Mouse (Mus musculus): ENCODE data around the gene Trim7. TPM values are rescaled to one million over a fixed set of nuclear protein-coding genes. Genes with fewer than 3 reads are reported as not detected.
A peak's percentile ranks its signal among the peaks of the same experiment; 100 is the strongest.
"Not testable (repeated sequence)": the region's sequence is repeated elsewhere in the genome, so short reads cannot be mapped to it uniquely, and the experiment has no call there.

Trim7 gene
- polyA plus RNA-seq, 1 experiment: 14.4 TPM

DNA sequence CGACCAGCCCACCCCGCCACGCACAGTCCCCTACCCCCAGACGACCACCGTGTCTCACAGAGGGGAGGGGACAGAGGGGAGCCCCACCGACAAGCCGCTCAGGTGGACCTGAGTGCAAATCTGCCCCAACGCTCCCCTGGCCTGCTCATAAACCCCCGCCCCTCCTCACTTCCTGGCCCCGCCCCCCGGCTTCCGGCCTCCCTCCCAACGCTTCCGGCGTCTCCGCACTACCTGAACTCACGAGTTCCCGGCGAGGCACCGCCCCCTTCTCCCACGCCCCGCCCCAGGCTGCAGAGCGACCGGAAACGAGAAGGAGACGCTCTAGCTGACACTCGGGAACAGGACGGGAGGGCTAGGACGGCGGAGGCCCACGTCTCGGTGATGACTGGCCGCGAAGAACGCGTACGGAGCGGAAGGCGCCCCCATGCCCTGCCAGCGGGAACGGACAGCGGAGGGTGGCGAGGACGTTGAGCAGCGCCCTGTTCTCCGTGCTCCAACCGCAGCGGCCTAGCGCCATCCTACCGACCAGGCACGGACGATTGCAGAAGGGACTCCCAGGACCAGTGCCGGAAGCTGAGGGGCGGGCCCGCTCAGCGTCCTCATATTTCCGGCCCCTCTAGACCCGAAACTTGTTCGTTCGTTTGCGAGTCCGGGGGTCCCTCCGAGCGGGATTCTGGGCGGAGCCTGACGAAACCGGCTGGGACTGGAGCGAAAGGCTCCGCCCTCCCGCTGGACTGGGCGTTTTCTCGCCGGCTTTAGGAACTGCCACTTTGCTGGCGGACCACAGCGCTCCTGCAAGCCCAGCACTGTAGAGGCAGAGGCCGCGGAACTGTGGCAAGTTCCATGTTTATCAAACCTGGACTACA, 8.9 kb upstream of the Trim7 start, which contains the start of gene Trim41:
Trim41 (minus strand) TSS at position 554 of the 866 bp plus-strand sequence.
- Histone ChIP-seq H3K27ac (ENCODE audit: control insufficient read depth, insufficient read depth, low read depth, low read length, poor library complexity) (peak within 1 kb of the TSS; percentile 99), H3K4me1 (ENCODE audit: control insufficient read depth, insufficient read depth, low read length) (peaks cover 1% of the 10 kb centered on the region; the same call in 1 of the 2 replicates), H3K4me3 (replicated peaks; ENCODE audit: control insufficient read depth, low read depth, low read length) (peak within 1 kb of the TSS; percentile 99)
- under 1% methylated on average over 73 of the region's 77 CpGs for WGBS
- no peak; the same call in 1 of the 2 replicates for TF ChIP-seq CTCF (IDR thresholded peaks at IDR 0.05; ENCODE audit: control insufficient read depth, insufficient read depth, low read length)
- TF ChIP-seq POLR2A (IDR thresholded peaks at IDR 0.05; ENCODE audit: borderline replicate concordance, control insufficient read depth, low read depth, low read length): peak; percentile 84

DNA sequence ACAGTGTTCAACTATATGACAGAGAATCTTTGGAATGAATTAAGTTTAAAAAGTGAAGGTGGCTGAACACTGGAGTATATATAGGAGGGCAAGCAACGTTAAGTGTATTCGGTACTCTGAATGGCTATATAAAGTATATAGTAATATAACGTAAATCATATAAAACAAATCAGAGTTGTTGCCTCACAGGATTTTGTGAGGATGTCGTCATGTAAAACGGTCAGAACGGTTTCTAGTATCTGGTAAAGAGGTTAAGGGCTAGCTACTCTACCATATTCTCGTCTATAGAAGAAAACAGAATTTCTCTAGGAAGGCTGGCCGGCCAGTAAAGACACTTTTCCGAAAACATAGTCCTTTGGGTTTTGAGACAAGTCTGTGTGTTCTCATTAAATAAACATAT, 8.1 kb upstream of the Trim7 start:
- Histone ChIP-seq H3K4me1 (ENCODE audit: control insufficient read depth, insufficient read depth, low read length) (peaks cover 1% of the 10 kb centered on the region; the same call in 1 of the 2 replicates), H3K4me3 (replicated peaks; ENCODE audit: control insufficient read depth, low read depth, low read length) (peak overlapping the region; percentile 99), H3K27ac (ENCODE audit: control insufficient read depth, insufficient read depth, low read depth, low read length, poor library complexity) (peak overlapping the region; percentile 99; the same call in 1 of the 2 replicates)
- WGBS: 3% methylated on average over 9 of the region's 9 CpGs
- TF ChIP-seq POLR2A (IDR thresholded peaks at IDR 0.05; ENCODE audit: borderline replicate concordance, control insufficient read depth, low read depth, low read length) (no peak), CTCF (IDR thresholded peaks at IDR 0.05; ENCODE audit: control insufficient read depth, insufficient read depth, low read length) (no peak)

DNA sequence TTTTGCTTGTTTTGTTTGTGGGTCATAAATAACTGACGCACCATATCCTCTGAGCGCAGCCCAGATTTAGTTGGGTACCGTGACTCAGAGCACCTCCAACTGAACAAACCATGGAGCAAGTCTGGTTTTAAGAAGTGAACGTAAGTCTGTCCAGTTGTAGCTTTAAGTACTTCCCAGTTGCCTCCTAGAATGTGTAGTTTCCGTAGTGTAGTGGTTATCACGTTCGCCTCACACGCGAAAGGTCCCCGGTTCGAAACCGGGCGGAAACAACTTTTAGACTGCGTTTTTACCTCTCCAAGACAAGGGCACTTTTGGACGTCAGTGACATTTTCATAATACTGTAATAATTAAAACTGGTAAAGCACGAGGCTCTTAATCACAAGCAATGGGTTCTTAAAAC, 7.6 kb upstream of the Trim7 start:
- under 1% methylated on average over 16 of the region's 16 CpGs for WGBS
- Histone ChIP-seq H3K4me1 (ENCODE audit: control insufficient read depth, insufficient read depth, low read length) (peaks cover 1% of the 10 kb centered on the region; the same call in 1 of the 2 replicates), H3K27ac (ENCODE audit: control insufficient read depth, insufficient read depth, low read depth, low read length, poor library complexity) (no peak overlapping the region), H3K4me3 (replicated peaks; ENCODE audit: control insufficient read depth, low read depth, low read length) (peak overlapping the region; percentile 75)
- TF ChIP-seq POLR2A (IDR thresholded peaks at IDR 0.05; ENCODE audit: borderline replicate concordance, control insufficient read depth, low read depth, low read length) (no peak), CTCF (IDR thresholded peaks at IDR 0.05; ENCODE audit: control insufficient read depth, insufficient read depth, low read length) (no peak)

DNA sequence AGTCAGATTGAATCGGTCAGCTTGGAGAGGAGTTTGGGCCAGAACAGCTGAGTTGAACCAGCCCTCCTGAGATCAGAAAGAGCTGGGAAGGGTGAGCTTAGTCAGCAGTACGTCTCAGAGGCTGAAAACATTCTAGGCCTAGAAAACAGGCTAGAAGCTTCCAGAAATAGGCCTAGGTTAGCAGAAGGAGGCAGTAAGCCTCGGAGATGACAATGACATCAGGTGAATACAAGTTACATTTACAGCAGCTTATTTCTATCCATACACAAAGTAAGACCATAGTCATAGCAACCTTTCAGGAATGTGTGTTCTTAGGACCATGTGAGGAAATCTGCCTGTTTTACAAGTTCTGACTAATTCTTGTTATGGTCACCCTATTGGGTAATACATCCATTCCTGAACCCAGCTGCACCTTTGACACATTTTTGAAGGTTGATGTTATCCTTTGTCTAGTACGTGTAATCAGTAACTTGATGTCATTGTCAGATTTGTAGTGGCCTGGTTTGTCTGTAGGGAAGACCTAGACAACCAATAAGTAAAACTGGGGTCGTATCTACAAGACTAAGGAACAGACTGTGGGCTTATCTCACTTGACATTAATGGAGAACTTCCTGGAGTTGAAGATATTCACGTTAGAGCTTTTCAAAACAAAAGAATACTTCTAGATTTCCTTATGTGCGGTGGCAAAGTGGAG, 6.2 kb upstream of the Trim7 start:
- Histone ChIP-seq H3K4me1 (ENCODE audit: control insufficient read depth, insufficient read depth, low read length) (peaks cover 1% of the 10 kb centered on the region; the same call in 1 of the 2 replicates), H3K27ac (ENCODE audit: control insufficient read depth, insufficient read depth, low read depth, low read length, poor library complexity) (no peak overlapping the region)
- WGBS: 54% methylated on average over 7 of the region's 7 CpGs

DNA sequence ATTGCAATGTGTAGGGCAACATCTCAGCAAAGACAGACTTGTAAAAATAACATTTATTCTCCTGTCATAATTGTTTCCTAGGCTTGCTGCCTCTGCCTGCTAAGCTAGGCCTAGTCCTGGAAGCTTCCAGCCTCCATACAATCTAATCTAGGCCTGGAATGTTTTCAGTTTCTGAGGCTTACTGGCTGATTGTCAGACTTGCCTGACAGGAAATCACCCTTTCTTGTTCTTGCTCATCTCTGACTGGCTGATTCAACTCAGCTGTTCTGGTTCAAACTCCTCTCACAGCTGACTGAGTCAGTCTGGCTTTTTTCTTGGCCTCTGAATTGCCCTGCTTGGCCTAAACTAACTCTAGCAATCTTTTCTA, 5.6 kb upstream of the Trim7 start:
- Histone ChIP-seq H3K4me3 (replicated peaks; ENCODE audit: control insufficient read depth, low read depth, low read length) (no peak overlapping the region), H3K27ac (ENCODE audit: control insufficient read depth, insufficient read depth, low read depth, low read length, poor library complexity) (no peak overlapping the region), H3K4me1 (ENCODE audit: control insufficient read depth, insufficient read depth, low read length) (peaks cover 1% of the 10 kb centered on the region; the same call in 1 of the 2 replicates)
- TF ChIP-seq CTCF (IDR thresholded peaks at IDR 0.05; ENCODE audit: control insufficient read depth, insufficient read depth, low read length): no peak
- TF ChIP-seq POLR2A (IDR thresholded peaks at IDR 0.05; ENCODE audit: borderline replicate concordance, control insufficient read depth, low read depth, low read length): no peak

More for the DNA sequence above, 6.2 kb upstream of the Trim7 start:
- no peak overlapping the region for H3K4me3 ChIP-seq (replicated peaks; ENCODE audit: control insufficient read depth, low read depth, low read length)
- TF ChIP-seq POLR2A (IDR thresholded peaks at IDR 0.05; ENCODE audit: borderline replicate concordance, control insufficient read depth, low read depth, low read length) (no peak), CTCF (IDR thresholded peaks at IDR 0.05; ENCODE audit: control insufficient read depth, insufficient read depth, low read length) (no peak)

DNA sequence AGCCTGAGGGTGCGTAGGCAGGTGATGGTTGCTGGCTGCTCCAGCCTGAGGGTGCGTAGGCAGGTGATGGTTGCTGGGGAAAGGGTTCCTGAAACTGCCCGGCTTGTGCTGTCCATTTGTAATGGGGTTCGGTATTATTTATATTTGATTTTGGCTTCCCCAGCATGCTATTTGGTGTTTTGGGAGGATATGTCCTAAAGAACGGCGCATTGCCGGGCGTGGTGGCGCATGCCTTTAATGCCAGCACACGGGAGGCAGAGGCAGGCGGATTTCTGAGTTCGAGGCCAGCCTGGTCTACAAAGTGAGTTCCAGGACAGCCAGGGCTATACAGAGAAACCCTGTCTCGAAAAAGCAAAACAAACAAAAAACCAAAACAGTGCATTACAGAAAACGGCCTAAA, 4.6 kb upstream of the Trim7 start:
- H3K4me1 ChIP-seq (ENCODE audit: control insufficient read depth, insufficient read depth, low read length); H3K27ac ChIP-seq (ENCODE audit: control insufficient read depth, insufficient read depth, low read depth, low read length, poor library complexity); H3K4me3 ChIP-seq (replicated peaks; ENCODE audit: control insufficient read depth, low read depth, low read length): not testable (repeated sequence)
- WGBS: 87% methylated on average over 14 of the region's 14 CpGs

DNA sequence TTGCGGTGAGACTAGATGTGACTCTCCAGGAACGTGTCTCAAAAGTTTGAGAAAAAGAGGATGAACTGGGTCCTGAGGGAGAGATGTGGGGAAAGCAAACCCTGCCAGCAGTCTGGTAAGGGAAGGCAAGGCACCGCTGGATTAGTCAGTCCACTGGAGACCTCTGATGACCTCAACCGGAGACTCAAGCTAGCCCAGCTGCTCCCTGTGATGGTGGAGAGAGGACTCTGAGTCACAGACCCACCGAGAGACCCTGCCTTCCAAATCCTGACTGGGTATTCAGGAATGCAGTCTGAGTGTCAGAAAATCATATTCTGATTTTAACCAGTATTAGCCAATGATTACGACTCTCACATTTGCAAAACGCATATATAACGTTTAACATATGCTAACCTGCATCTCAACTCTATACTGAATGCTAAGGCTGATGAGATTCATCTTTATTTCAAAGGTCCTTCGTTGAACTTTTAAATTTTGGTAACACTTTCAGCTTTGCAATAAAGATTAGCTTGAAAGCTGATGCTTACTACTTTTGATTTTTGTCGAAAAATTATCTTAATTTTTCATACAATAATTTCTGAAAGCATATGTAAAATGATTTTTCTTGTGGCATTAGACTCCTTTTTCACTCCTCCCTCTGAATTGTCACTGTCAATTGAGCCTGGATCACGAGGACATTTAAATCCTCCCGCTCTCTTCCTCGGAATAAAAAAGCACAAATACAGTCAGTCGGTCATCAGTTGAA, 3.0 kb upstream of the Trim7 start:
- Histone ChIP-seq H3K27ac (ENCODE audit: control insufficient read depth, insufficient read depth, low read depth, low read length, poor library complexity) (no peak overlapping the region), H3K4me3 (replicated peaks; ENCODE audit: control insufficient read depth, low read depth, low read length) (peak overlapping the region; percentile 20), H3K4me1 (ENCODE audit: control insufficient read depth, insufficient read depth, low read length) (no peaks in the 10 kb centered on the region; the same call in 1 of the 2 replicates)
- TF ChIP-seq POLR2A (IDR thresholded peaks at IDR 0.05; ENCODE audit: borderline replicate concordance, control insufficient read depth, low read depth, low read length): no peak
- TF ChIP-seq CTCF (IDR thresholded peaks at IDR 0.05; ENCODE audit: control insufficient read depth, insufficient read depth, low read length): no peak
- WGBS: 51% methylated on average over 14 of the region's 14 CpGs

DNA sequence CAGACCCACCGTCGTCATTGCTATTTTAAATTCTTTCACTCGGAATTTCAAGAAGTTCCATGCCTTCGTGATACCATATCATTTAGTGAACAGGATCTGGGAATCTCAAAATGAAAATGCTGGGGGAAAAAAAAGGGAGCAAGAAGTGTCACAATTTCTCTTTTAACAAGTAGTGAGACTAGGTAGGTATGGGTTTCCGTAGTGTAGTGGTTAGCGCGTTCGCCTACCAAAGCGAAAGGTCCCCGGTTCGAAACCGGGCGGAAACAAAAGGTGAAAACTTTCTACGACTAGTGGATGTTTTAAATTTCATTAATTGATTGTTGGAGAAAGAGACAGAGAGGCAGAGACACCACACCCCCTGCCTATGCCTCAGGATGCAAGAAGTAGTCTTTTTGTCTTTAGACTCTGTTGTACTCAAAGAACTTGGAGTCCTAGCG, 2.4 kb upstream of the Trim7 start:
- TF ChIP-seq POLR2A (IDR thresholded peaks at IDR 0.05; ENCODE audit: borderline replicate concordance, control insufficient read depth, low read depth, low read length) (no peak), CTCF (IDR thresholded peaks at IDR 0.05; ENCODE audit: control insufficient read depth, insufficient read depth, low read length) (no peak)
- 1% methylated on average over 15 of the region's 15 CpGs for WGBS
- no peaks in the 10 kb centered on the region; the same call in 1 of the 2 replicates for H3K4me1 ChIP-seq (ENCODE audit: control insufficient read depth, insufficient read depth, low read length)
- no peak overlapping the region for H3K27ac ChIP-seq (ENCODE audit: control insufficient read depth, insufficient read depth, low read depth, low read length, poor library complexity)
- H3K4me3 ChIP-seq (replicated peaks; ENCODE audit: control insufficient read depth, low read depth, low read length): peak overlapping the region; percentile 24

Data from bone marrow, adult 2 months (tissue).